Mouse (Mus musculus): ENCODE data around the gene Rad51b. TPM values are rescaled to one million over a fixed set of nuclear protein-coding genes. Genes with fewer than 3 reads are reported as not detected.

The Rad51b gene
- polyA plus RNA-seq, 1 experiment from 2014 or later: 6.5 TPM

GRCm38 (mm10) chr12:79835521-79835920 lies 538.4 kb downstream of the Rad51b start:
- 93% methylated on average over 8 of the region's 8 CpGs for WGBS
- Histone ChIP-seq H3K4me1 (replicated peaks; ENCODE audit: control insufficient read depth, insufficient read depth, low read length) (peaks cover 24% of the 10 kb centered on the region), H3K27me3 (ENCODE audit: control insufficient read depth, insufficient read depth, low read length) (no peaks in the 10 kb centered on the region), H3K9me3 (ENCODE audit: control insufficient read depth, low read length) (no peaks in the 10 kb centered on the region), H3K4me2 (replicated peaks; ENCODE audit: low read depth, low read length) (no peak overlapping the region), H3K36me3 (ENCODE audit: control insufficient read depth, insufficient read depth, low read length) (no peaks in the 10 kb centered on the region), H3K27ac (ENCODE audit: low read depth, low read length) (no peak overlapping the region), H3K4me3 (ENCODE audit: low read depth, low read length) (no peak overlapping the region), H3K9ac (ENCODE audit: low read depth, low read length) (no peak overlapping the region)
- ATAC-seq (ENCODE audit: low FRiP score) (no peak), DNase-seq (ENCODE audit: low spot score) (no peak)

- ATAC-seq (ENCODE audit: low FRiP score): no peak
These were observed 541.3 kb downstream of the Rad51b start for GRCm38 (mm10) chr12:79838181-79838961.

GRCm38 (mm10) chr12:79839096-79839941 lies 542.2 kb downstream of the Rad51b start:
- ATAC-seq (ENCODE audit: low FRiP score) (no peak), DNase-seq (ENCODE audit: low spot score) (no peak)
- Histone ChIP-seq H3K36me3 (ENCODE audit: control insufficient read depth, insufficient read depth, low read length) (no peaks in the 10 kb centered on the region), H3K9ac (ENCODE audit: low read depth, low read length) (no peak overlapping the region), H3K27ac (ENCODE audit: low read depth, low read length) (peak overlapping the region; percentile 17; the same call in 1 of the 2 replicates), H3K9me3 (ENCODE audit: control insufficient read depth, low read length) (no peaks in the 10 kb centered on the region), H3K4me3 (ENCODE audit: low read depth, low read length) (no peak overlapping the region), H3K4me1 (replicated peaks; ENCODE audit: control insufficient read depth, insufficient read depth, low read length) (peaks cover 30% of the 10 kb centered on the region), H3K27me3 (ENCODE audit: control insufficient read depth, insufficient read depth, low read length) (no peaks in the 10 kb centered on the region; the same call in 1 of the 2 replicates), H3K4me2 (replicated peaks; ENCODE audit: low read depth, low read length) (no peak overlapping the region)
- WGBS: 31% methylated on average over 12 of the region's 12 CpGs

More at GRCm38 (mm10) chr12:79838181-79838961, 541.3 kb downstream of the Rad51b start:
- WGBS: 45% methylated on average over 6 of the region's 6 CpGs
- Histone ChIP-seq H3K36me3 (ENCODE audit: control insufficient read depth, insufficient read depth, low read length) (no peaks in the 10 kb centered on the region), H3K27ac (ENCODE audit: low read depth, low read length) (peak overlapping the region; percentile 69), H3K4me3 (ENCODE audit: low read depth, low read length) (no peak overlapping the region), H3K4me2 (replicated peaks; ENCODE audit: low read depth, low read length) (no peak overlapping the region), H3K9me3 (ENCODE audit: control insufficient read depth, low read length) (no peaks in the 10 kb centered on the region), H3K27me3 (ENCODE audit: control insufficient read depth, insufficient read depth, low read length) (no peaks in the 10 kb centered on the region), H3K9ac (ENCODE audit: low read depth, low read length) (no peak overlapping the region), H3K4me1 (replicated peaks; ENCODE audit: control insufficient read depth, insufficient read depth, low read length) (peaks cover 26% of the 10 kb centered on the region)
- no peak for DNase-seq (ENCODE audit: low spot score)

- WGBS: 60% methylated on average over 5 of the region's 5 CpGs
These were observed 543.4 kb downstream of the Rad51b start for GRCm38 (mm10) chr12:79840465-79840864.

GRCm38 (mm10) chr12:79841248-79841647 lies 544.2 kb downstream of the Rad51b start:
- ATAC-seq (ENCODE audit: low FRiP score): no peak
- 93% methylated on average over 3 of the region's 3 CpGs for WGBS
- Histone ChIP-seq H3K4me1 (replicated peaks; ENCODE audit: control insufficient read depth, insufficient read depth, low read length) (peaks cover 30% of the 10 kb centered on the region), H3K9ac (ENCODE audit: low read depth, low read length) (no peak overlapping the region), H3K4me2 (replicated peaks; ENCODE audit: low read depth, low read length) (no peak overlapping the region), H3K27ac (ENCODE audit: low read depth, low read length) (no peak overlapping the region), H3K36me3 (ENCODE audit: control insufficient read depth, insufficient read depth, low read length) (no peaks in the 10 kb centered on the region), H3K27me3 (ENCODE audit: control insufficient read depth, insufficient read depth, low read length) (no peaks in the 10 kb centered on the region; the same call in 1 of the 2 replicates), H3K9me3 (ENCODE audit: control insufficient read depth, low read length) (no peaks in the 10 kb centered on the region), H3K4me3 (ENCODE audit: low read depth, low read length) (no peak overlapping the region)
- no peak for DNase-seq (ENCODE audit: low spot score)

More at GRCm38 (mm10) chr12:79840465-79840864, 543.4 kb downstream of the Rad51b start:
- Histone ChIP-seq H3K4me3 (ENCODE audit: low read depth, low read length) (no peak overlapping the region), H3K27me3 (ENCODE audit: control insufficient read depth, insufficient read depth, low read length) (no peaks in the 10 kb centered on the region; the same call in 1 of the 2 replicates), H3K4me2 (replicated peaks; ENCODE audit: low read depth, low read length) (no peak overlapping the region), H3K9ac (ENCODE audit: low read depth, low read length) (no peak overlapping the region), H3K4me1 (replicated peaks; ENCODE audit: control insufficient read depth, insufficient read depth, low read length) (peaks cover 30% of the 10 kb centered on the region), H3K9me3 (ENCODE audit: control insufficient read depth, low read length) (no peaks in the 10 kb centered on the region), H3K27ac (ENCODE audit: low read depth, low read length) (no peak overlapping the region), H3K36me3 (ENCODE audit: control insufficient read depth, insufficient read depth, low read length) (no peaks in the 10 kb centered on the region)
- no peak for ATAC-seq (ENCODE audit: low FRiP score)
- DNase-seq (ENCODE audit: low spot score): no peak

- no peak overlapping the region for H3K27ac ChIP-seq (ENCODE audit: low read depth, low read length)
- WGBS: 54% methylated on average over 7 of the region's 7 CpGs
- H3K9ac ChIP-seq (ENCODE audit: low read depth, low read length): no peak overlapping the region
- ATAC-seq (ENCODE audit: low FRiP score) (no peak), DNase-seq (ENCODE audit: low spot score) (peak; percentile 31)
- no peaks in the 10 kb centered on the region for H3K36me3 ChIP-seq (ENCODE audit: control insufficient read depth, insufficient read depth, low read length)
- H3K4me3 ChIP-seq (ENCODE audit: low read depth, low read length): no peak overlapping the region
- H3K9me3 ChIP-seq (ENCODE audit: control insufficient read depth, low read length): no peaks in the 10 kb centered on the region
- no peaks in the 10 kb centered on the region; the same call in 1 of the 2 replicates for H3K27me3 ChIP-seq (ENCODE audit: control insufficient read depth, insufficient read depth, low read length)
- no peak overlapping the region for H3K4me2 ChIP-seq (replicated peaks; ENCODE audit: low read depth, low read length)
- H3K4me1 ChIP-seq (replicated peaks; ENCODE audit: control insufficient read depth, insufficient read depth, low read length): peaks cover 30% of the 10 kb centered on the region
These were observed 545.2 kb downstream of the Rad51b start for GRCm38 (mm10) chr12:79842319-79842718.

- peak; percentile 32 for DNase-seq (ENCODE audit: low spot score)
- H3K27me3 ChIP-seq (ENCODE audit: control insufficient read depth, insufficient read depth, low read length): no peaks in the 10 kb centered on the region; the same call in 1 of the 2 replicates
- H3K4me2 ChIP-seq (replicated peaks; ENCODE audit: low read depth, low read length): no peak overlapping the region
- no peaks in the 10 kb centered on the region for H3K9me3 ChIP-seq (ENCODE audit: control insufficient read depth, low read length)
- H3K4me3 ChIP-seq (ENCODE audit: low read depth, low read length): no peak overlapping the region
- no peak overlapping the region for H3K9ac ChIP-seq (ENCODE audit: low read depth, low read length)
- WGBS: 71% methylated on average over 11 of the region's 11 CpGs
- ATAC-seq (ENCODE audit: low FRiP score): no peak
- H3K36me3 ChIP-seq (ENCODE audit: control insufficient read depth, insufficient read depth, low read length): no peaks in the 10 kb centered on the region
- H3K27ac ChIP-seq (ENCODE audit: low read depth, low read length): 0 out of 2 replicates have a peak overlapping the region, but pooled peaks have one; percentile 24
- peaks cover 27% of the 10 kb centered on the region for H3K4me1 ChIP-seq (replicated peaks; ENCODE audit: control insufficient read depth, insufficient read depth, low read length)
These were observed 545.9 kb downstream of the Rad51b start for GRCm38 (mm10) chr12:79843002-79843401.

GRCm38 (mm10) chr12:79843496-79843895 lies 546.4 kb downstream of the Rad51b start:
- Histone ChIP-seq H3K9ac (ENCODE audit: low read depth, low read length) (no peak overlapping the region), H3K9me3 (ENCODE audit: control insufficient read depth, low read length) (no peaks in the 10 kb centered on the region), H3K27ac (ENCODE audit: low read depth, low read length) (peak overlapping the region; percentile 43; the same call in 1 of the 2 replicates), H3K36me3 (ENCODE audit: control insufficient read depth, insufficient read depth, low read length) (no peaks in the 10 kb centered on the region), H3K4me2 (replicated peaks; ENCODE audit: low read depth, low read length) (no peak overlapping the region), H3K27me3 (ENCODE audit: control insufficient read depth, insufficient read depth, low read length) (no peaks in the 10 kb centered on the region; the same call in 1 of the 2 replicates), H3K4me3 (ENCODE audit: low read depth, low read length) (no peak overlapping the region), H3K4me1 (replicated peaks; ENCODE audit: control insufficient read depth, insufficient read depth, low read length) (peaks cover 25% of the 10 kb centered on the region)
- DNase-seq (ENCODE audit: low spot score): no peak
- ATAC-seq (ENCODE audit: low FRiP score): no peak
- 48% methylated on average over 6 of the region's 6 CpGs for WGBS

Data from hindbrain, embryonic 11.5 days (tissue).